Mouse (Mus musculus): ENCODE data around the gene Krt6a.

GRCm38 (mm10) chr15:101712720-101713119, 18.6 kb upstream of the Krt6a start, which contains the start of gene Krt5:
- TF ChIP-seq CTCF (IDR thresholded peaks at IDR 0.05; ENCODE audit: low read depth) (no peak), EP300 (optimal IDR thresholded peaks at IDR 0.05) (no peak)
